Mouse (Mus musculus) bone marrow macrophage, adult 2 months (primary cell): ENCODE measurements around the gene Polr2c.
"Not testable (repeated sequence)": the region's sequence is repeated elsewhere in the genome, so short reads cannot be mapped to it uniquely, and the experiment has no call there.

Source experiments
- CTCF ChIP-seq: IDR thresholded peaks from 2 replicates; pipeline ENCODE4 v1.5.1; 2012; ENCODE audit warnings: low read depth, mild to moderate bottlenecking, low read length, moderate library complexity
- POLR2A ChIP-seq: IDR thresholded peaks from 2 replicates; pipeline ENCODE4 v1.6.1; 2012; ENCODE audit warnings: mild to moderate bottlenecking, low read depth, low read length, borderline replicate concordance

GRCm38 (mm10) chr8:94854761-94855160 is 2.5 kb upstream of the Polr2c start:
- not testable (repeated sequence) for TF ChIP-seq POLR2A, CTCF
